In the genomic region with DNA sequence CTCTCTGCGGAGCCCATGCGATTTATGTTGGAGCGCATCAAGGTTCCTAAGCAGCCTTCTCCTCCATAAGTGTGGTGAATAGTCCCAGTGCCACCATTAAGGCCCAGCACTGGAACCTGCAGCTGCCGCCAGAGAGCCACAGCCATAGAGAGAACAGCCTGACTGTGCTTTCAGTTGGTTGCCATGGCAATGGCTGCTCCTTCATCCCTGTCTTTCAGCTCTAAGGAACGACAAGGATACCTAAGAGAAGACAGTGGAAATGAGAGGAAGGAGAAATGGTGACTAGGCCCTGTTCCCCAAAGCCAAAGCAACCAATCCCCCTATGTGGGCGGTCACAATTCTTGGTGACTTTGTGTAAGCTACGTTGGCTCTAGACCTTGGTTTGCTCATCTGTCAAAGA, we compare ENCODE assay signal across 16 mouse cellular contexts.
DNase-seq lines count a peak whose midpoint lies in the region; ATAC-seq lines count a peak whose summit lies in the region.
"Had no signal": no experiment of that assay in that cellular context is flagged by ENCODE, and none has a peak within 500 bp of the region (broad histone marks: within the 10 kb centered on the region; RNA-seq: fewer than 3 reads in every experiment).

No protein-coding gene starts in this region.

- H3K9me3 ChIP-seq in forebrain, embryonic 14.5 days (replicated peaks; ENCODE audit: control insufficient read depth, low read length), result no peaks in the 10 kb centered on the region
- no peaks in the 10 kb centered on the region for H3K9me3 ChIP-seq in forebrain, embryonic 11.5 days (ENCODE audit: control insufficient read depth, low read length)
- no peaks in the 10 kb centered on the region for H3K9me3 ChIP-seq in neural tube, embryonic 13.5 days
- H3K9me3 ChIP-seq in midbrain, embryonic 14.5 days (ENCODE audit: control insufficient read depth, low read length), result no peaks in the 10 kb centered on the region
- H3K9me3 ChIP-seq: embryonic facial prominence, embryonic 15.5 days; lung, embryonic 15.5 days; neural tube, embryonic 12.5 days; stomach, embryonic 15.5 days had no signal

- H3K36me3 ChIP-seq in forebrain, embryonic 14.5 days (ENCODE audit: control insufficient read depth, insufficient read depth, low read length), result no peaks in the 10 kb centered on the region
- no peaks in the 10 kb centered on the region for H3K36me3 ChIP-seq in forebrain, embryonic 11.5 days (ENCODE audit: control insufficient read depth, insufficient read depth, low read length)
- no peaks in the 10 kb centered on the region for H3K36me3 ChIP-seq in neural tube, embryonic 13.5 days
- no peaks in the 10 kb centered on the region for H3K36me3 ChIP-seq in midbrain, embryonic 14.5 days (ENCODE audit: control insufficient read depth, insufficient read depth, low read length)
- H3K36me3 ChIP-seq: embryonic facial prominence, embryonic 15.5 days; lung, embryonic 15.5 days; neural tube, embryonic 12.5 days; stomach, embryonic 15.5 days had no signal

- no peaks in the 10 kb centered on the region for H3K4me1 ChIP-seq in forebrain, embryonic 14.5 days (ENCODE audit: control insufficient read depth, insufficient read depth, low read length)
- no peaks in the 10 kb centered on the region for H3K4me1 ChIP-seq in forebrain, embryonic 11.5 days (replicated peaks; ENCODE audit: control insufficient read depth, insufficient read depth, low read length)
- H3K4me1 ChIP-seq in neural tube, embryonic 13.5 days (replicated peaks), result peaks cover 28% of the 10 kb centered on the region
- no peaks in the 10 kb centered on the region for H3K4me1 ChIP-seq in midbrain, embryonic 14.5 days (ENCODE audit: control insufficient read depth, insufficient read depth, low read length)
- H3K4me1 ChIP-seq: lung, embryonic 15.5 days; stomach, embryonic 15.5 days had no signal

- H3K9ac ChIP-seq in forebrain, embryonic 14.5 days (ENCODE audit: low read length), result no peak overlapping the region
- no peak overlapping the region for H3K9ac ChIP-seq in forebrain, embryonic 11.5 days (ENCODE audit: low read length)
- H3K9ac ChIP-seq in neural tube, embryonic 13.5 days, result no peak overlapping the region
- H3K9ac ChIP-seq in midbrain, embryonic 14.5 days (replicated peaks; ENCODE audit: low read length), result no peak overlapping the region
- H3K9ac ChIP-seq: embryonic facial prominence, embryonic 15.5 days; lung, embryonic 15.5 days; neural tube, embryonic 12.5 days; stomach, embryonic 15.5 days had no signal

- WGBS in forebrain, embryonic 14.5 days, result 64% methylated on average over 7 of the region's 7 CpGs
- WGBS in forebrain, embryonic 11.5 days, result 69% methylated on average over 7 of the region's 7 CpGs
- WGBS in neural tube, embryonic 13.5 days, result 55% methylated on average over 7 of the region's 7 CpGs
- WGBS in midbrain, embryonic 14.5 days, result 71% methylated on average over 7 of the region's 7 CpGs

- peak; percentile 56 for DNase-seq in forebrain, embryonic 14.5 days (ENCODE audit: low spot score)
- no peak for DNase-seq in forebrain, embryonic 11.5 days (ENCODE audit: low spot score)
- no peak for DNase-seq in neural tube, embryonic 10.5 days (ENCODE audit: extremely low spot score, low spot score)
- peak; percentile 73 for DNase-seq in midbrain, embryonic 14.5 days
- DNase-seq in cerebellum, adult 9-10 months, result no peak
- no peak for DNase-seq in urinary bladder, postnatal 36 days (ENCODE audit: low spot score in 2 of 2)
- DNase-seq in lung, postnatal 14 days, result no peak
- DNase-seq: adrenal gland, adult 8-10 months; heart, adult 2 months; heart, postnatal 10 days; kidney, adult 11 months had no signal

- H3K27me3 ChIP-seq in forebrain, embryonic 14.5 days (replicated peaks; ENCODE audit: control insufficient read depth, insufficient read depth, low read length), result no peaks in the 10 kb centered on the region
- H3K27me3 ChIP-seq in forebrain, embryonic 11.5 days (ENCODE audit: control insufficient read depth, insufficient read depth, low read length), result no peaks in the 10 kb centered on the region
- H3K27me3 ChIP-seq in neural tube, embryonic 13.5 days, result no peaks in the 10 kb centered on the region
- H3K27me3 ChIP-seq in midbrain, embryonic 14.5 days (ENCODE audit: control insufficient read depth, insufficient read depth, low read length), result no peaks in the 10 kb centered on the region
- H3K27me3 ChIP-seq: embryonic facial prominence, embryonic 15.5 days; lung, embryonic 15.5 days; neural tube, embryonic 12.5 days; stomach, embryonic 15.5 days had no signal

- H3K4me2 ChIP-seq in forebrain, embryonic 14.5 days (ENCODE audit: low read length), result no peak overlapping the region
- no peak overlapping the region for H3K4me2 ChIP-seq in forebrain, embryonic 11.5 days (ENCODE audit: low read depth, low read length, severe bottlenecking)
- no peak overlapping the region for H3K4me2 ChIP-seq in neural tube, embryonic 13.5 days
- no peak overlapping the region for H3K4me2 ChIP-seq in midbrain, embryonic 14.5 days (ENCODE audit: low read length)
- H3K4me2 ChIP-seq: embryonic facial prominence, embryonic 15.5 days; lung, embryonic 15.5 days; neural tube, embryonic 12.5 days; stomach, embryonic 15.5 days had no signal

- no peak overlapping the region for H3K4me3 ChIP-seq in forebrain, embryonic 14.5 days (ENCODE audit: low read depth, low read length)
- H3K4me3 ChIP-seq in forebrain, embryonic 11.5 days (ENCODE audit: low read depth, low read length), result no peak overlapping the region
- H3K4me3 ChIP-seq in neural tube, embryonic 13.5 days, result no peak overlapping the region
- no peak overlapping the region for H3K4me3 ChIP-seq in midbrain, embryonic 14.5 days (replicated peaks; ENCODE audit: low read depth, low read length)
- H3K4me3 ChIP-seq: embryonic facial prominence, embryonic 15.5 days; heart, adult 2 months; lung, embryonic 15.5 days; neural tube, embryonic 12.5 days; stomach, embryonic 15.5 days had no signal

- H3K27ac ChIP-seq in forebrain, embryonic 14.5 days (ENCODE audit: low read depth, low read length), result no peak overlapping the region
- H3K27ac ChIP-seq in forebrain, embryonic 11.5 days (ENCODE audit: low read depth, low read length), result no peak overlapping the region
- H3K27ac ChIP-seq in neural tube, embryonic 13.5 days (replicated peaks), result peak overlapping the region; percentile 77
- no peak overlapping the region for H3K27ac ChIP-seq in midbrain, embryonic 14.5 days (replicated peaks; ENCODE audit: low read depth, low read length)
- H3K27ac ChIP-seq: embryonic facial prominence, embryonic 15.5 days; heart, adult 2 months; lung, embryonic 15.5 days; neural tube, embryonic 12.5 days; stomach, embryonic 15.5 days had no signal

- ATAC-seq in forebrain, embryonic 14.5 days, result no peak
- ATAC-seq in forebrain, embryonic 11.5 days (replicated peaks; ENCODE audit: low FRiP score), result no peak
- ATAC-seq in neural tube, embryonic 13.5 days (ENCODE audit: low read depth), result no peak
- no peak for ATAC-seq in midbrain, embryonic 14.5 days (ENCODE audit: low FRiP score, low TSS enrichment)

Comparison
In these comparisons a context has a peak if more than half of its experiments do, and no peak if none do; other contexts are left out.
1. DNase-seq: peak in forebrain, embryonic 14.5 days (single experiment) and midbrain, embryonic 14.5 days (single experiment); none in forebrain, embryonic 11.5 days (single experiment), neural tube, embryonic 10.5 days (single experiment), cerebellum, adult 9-10 months (single experiment), urinary bladder, postnatal 36 days (0 of 2) and lung, postnatal 14 days (single experiment).